Mouse (Mus musculus): ENCODE measurements around the gene Padi3.

Gene Padi3

DNA sequence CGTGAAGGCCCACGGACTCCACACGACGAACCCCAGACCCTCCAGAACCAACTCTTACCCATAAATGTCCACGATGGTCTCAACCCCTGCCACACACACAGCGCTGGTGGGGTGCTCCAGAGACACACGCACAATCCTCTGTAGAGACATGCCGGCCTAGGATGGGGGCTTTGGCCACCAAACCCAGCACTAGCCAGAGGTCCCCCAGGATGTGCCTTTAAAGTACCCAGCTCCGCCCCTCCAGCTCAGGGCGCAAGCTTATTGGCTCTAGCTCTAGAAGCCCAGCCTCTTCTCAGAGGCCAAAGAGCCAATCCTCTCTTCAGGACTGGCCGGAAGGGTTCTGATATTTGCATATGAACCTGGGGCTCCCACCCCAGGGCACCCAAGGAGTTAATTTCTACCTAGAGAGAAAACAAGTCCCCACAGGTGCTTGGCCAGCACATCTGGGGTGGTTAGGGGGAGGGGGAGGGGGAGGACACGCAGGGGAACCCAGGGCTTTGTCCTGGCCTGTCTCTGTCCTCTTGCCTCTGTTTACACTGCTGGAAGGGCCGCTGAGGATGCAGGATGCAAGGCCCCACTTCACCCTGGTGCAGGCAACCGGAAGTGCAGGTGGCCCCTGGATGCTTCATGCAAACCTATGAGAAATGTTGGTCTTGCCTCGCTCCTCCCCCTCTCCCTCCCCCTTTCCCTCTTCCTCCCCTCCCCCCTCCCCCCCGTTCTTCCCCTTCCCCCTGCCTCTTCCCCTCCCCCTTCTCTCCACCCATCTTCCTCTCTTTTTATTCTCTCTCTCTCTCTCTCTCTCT, at the start of gene Padi3:
TSS of gene Padi3 (minus strand) at position 191 of the 803 bp plus-strand sequence.
- ChIA-PET CTCF (interaction anchor here in 2 of 4 experiments (0.6 to 1.4 kb wide), 9 partner anchors 9 to 1952 kb away, joined by 3 to 9 read pairs (median 4); partner anchors contain the start of gene Kazn (in 1 of the 2)), POLR2A (interaction anchor here in 3 of 4 experiments (0.6 to 2.2 kb wide), 10 partner anchors 10 to 238 kb away, joined by 3 to 9 read pairs (median 4); no protein-coding TSS in a partner anchor)

- ChIA-PET POLR2A (interaction anchor here in 2 of 4 experiments (0.9 to 1.5 kb wide), 4 partner anchors 15 to 43 kb away, joined by 3 to 4 read pairs (median 4); no protein-coding TSS in a partner anchor), CTCF (no interaction called here)
These were observed 48.8 kb upstream of the Padi3 start for GRCm38 (mm10) chr4:140859291-140859690.

DNA sequence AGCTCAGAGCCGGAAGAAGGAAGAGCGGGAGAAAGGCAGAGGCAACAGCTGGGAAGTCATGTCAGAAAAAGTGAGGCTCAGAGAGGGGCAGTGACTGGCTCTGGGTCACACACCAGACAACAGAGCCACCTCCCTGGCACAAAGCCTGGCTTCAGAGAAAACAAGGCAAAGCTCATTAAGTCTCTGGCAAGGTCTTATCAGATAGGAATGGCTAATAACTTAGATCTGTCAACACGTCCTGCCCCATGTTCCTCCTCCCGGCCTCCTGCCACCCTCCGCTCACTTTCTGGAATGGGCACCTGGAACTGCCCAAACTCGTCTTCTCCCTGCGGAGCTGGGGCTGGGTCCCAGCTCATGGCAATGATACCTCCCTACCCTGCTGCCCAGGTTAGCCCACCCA, 47.4 kb upstream of the Padi3 start:
- ChIA-PET POLR2A (interaction anchor here in 1 of 4 experiments (1.1 to 1.2 kb wide), 2 partner anchors 9 to 110 kb away, joined by 3 to 4 read pairs; no protein-coding TSS in a partner anchor), CTCF (no interaction called here)

GRCm38 (mm10) chr4:140857041-140857440, 46.6 kb upstream of the Padi3 start:
- CTCF ChIA-PET = no interaction called here
- POLR2A ChIA-PET = no interaction called here

- ChIA-PET POLR2A (no interaction called here), CTCF (interaction anchor here in 2 of 4 experiments (0.5 to 1.0 kb wide), 2 partner anchors 27 to 673 kb away, joined by 3 read pairs; no protein-coding TSS in a partner anchor)
These were observed 44.7 kb upstream of the Padi3 start for GRCm38 (mm10) chr4:140855151-140855550.

DNA sequence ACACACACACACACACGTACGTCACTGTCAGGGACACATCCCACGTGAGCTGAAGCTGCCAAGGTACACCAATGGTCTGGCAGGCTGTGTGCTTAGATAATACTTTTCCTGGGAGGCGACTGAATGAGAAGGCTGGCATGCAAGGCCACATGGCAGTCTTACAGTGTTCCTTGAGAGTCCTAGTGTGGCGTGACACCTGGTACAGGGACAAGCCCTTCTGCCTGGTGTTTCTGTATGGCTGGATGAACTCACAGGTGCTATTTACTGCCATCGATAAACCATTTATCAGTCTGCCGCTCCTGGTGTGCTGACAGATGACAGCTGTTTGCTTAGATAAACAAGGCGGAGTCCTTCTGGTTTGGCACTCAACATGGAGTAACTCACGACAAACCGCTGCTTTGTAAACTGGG, 44.0 kb upstream of the Padi3 start:
- ChIA-PET CTCF (interaction anchor here in 2 of 4 experiments (0.6 to 1.2 kb wide), 3 partner anchors 28 to 1106 kb away, joined by 3 read pairs; no protein-coding TSS in a partner anchor), POLR2A (no interaction called here)

DNA sequence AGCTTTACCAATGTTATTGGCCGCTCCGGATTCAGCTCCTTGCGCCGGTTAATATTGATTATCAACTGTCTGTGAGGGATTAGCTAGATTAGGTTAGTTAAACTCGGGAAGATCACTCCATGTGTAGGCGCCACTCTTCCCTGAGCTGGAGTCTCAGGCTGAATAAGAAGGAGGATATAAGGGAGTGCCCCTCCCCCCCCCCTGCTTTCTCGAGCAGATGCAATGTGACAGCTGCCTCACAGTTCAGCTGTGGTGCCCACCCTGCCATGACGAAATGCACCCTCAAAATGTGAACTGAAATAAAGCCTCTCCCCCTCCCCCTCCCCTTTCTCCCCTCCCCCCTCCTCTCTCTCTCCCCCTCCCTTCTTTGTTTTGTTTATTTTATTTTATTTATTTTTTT, 43.2 kb upstream of the Padi3 start:
- CTCF ChIA-PET = interaction anchor here in 1 of 4 experiments (1.2 kb wide), 1 partner anchor 49 kb away, joined by 3 read pairs; no protein-coding TSS in a partner anchor
- POLR2A ChIA-PET = interaction anchor here in 2 of 4 experiments (0.5 to 1.3 kb wide), 6 partner anchors 11 to 62 kb away, joined by 3 to 5 read pairs (median 4); no protein-coding TSS in a partner anchor

DNA sequence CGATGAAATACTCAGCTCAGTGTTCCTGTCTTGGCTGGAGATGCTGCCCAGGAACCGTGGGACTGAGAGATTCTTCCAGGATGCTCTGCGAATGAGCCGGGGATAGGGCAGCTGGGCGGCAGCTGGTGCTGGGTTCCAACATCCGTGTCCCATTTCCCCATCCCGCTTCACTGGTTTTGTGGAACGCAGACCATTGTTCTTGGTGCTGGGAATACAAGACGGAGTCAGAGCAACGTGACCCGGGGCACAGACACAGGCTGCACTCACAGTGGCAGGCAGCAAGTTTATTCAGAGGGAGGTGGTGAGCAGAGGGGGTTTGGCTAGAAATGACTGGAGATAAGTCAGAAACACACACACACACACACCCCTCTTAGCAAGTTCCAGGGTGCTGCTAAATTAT, 38.9 kb upstream of the Padi3 start:
- ChIA-PET CTCF (interaction anchor here in 1 of 4 experiments (0.7 kb wide), 1 partner anchor 27 kb away, joined by 3 read pairs; no protein-coding TSS in a partner anchor), POLR2A (interaction anchor here in 2 of 4 experiments (0.7 to 1.2 kb wide), 2 partner anchors 13 to 127 kb away, joined by 4 read pairs; no protein-coding TSS in a partner anchor)

DNA sequence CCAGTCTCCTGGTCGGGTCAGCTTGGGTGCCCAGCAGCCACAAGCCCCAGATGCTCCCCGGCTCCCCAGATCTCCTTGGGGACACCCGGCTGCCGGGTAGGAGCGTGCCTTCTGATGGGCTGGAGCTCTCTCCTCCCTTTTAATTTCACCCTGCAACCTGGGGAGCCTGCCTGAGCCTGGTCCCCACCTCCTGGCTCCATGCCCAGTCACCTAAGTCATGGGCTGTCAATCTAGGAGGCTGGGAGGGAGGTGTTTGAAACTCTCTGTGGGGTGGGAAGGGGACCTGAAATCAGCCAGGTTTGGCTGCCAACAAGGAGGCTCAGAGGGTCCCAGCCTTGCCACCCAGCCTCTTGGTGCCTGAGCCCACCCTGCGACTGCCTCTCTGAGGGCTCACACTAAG, 35.2 kb upstream of the Padi3 start, which contains the start of gene Padi1:
TSS of gene Padi1 (minus strand) at position 113 of the 400 bp plus-strand sequence.
- ChIA-PET CTCF (interaction anchor here in 1 of 4 experiments (1.4 kb wide), 1 partner anchor 195 kb away, joined by 3 read pairs; no protein-coding TSS in a partner anchor), POLR2A (interaction anchor here in 2 of 4 experiments (0.5 to 1.6 kb wide), 3 partner anchors 10 to 667 kb away, joined by 4 to 6 read pairs (median 4); no protein-coding TSS in a partner anchor)

- ChIA-PET CTCF (interaction anchor here in 1 of 4 experiments (1.4 kb wide), 1 partner anchor 196 kb away, joined by 3 read pairs; no protein-coding TSS in a partner anchor), POLR2A (interaction anchor here in 2 of 4 experiments (0.5 to 1.6 kb wide), 3 partner anchors 9 to 666 kb away, joined by 4 to 6 read pairs (median 4); no protein-coding TSS in a partner anchor)
These were observed 34.5 kb upstream of the Padi3 start for GRCm38 (mm10) chr4:140844991-140845390.

DNA sequence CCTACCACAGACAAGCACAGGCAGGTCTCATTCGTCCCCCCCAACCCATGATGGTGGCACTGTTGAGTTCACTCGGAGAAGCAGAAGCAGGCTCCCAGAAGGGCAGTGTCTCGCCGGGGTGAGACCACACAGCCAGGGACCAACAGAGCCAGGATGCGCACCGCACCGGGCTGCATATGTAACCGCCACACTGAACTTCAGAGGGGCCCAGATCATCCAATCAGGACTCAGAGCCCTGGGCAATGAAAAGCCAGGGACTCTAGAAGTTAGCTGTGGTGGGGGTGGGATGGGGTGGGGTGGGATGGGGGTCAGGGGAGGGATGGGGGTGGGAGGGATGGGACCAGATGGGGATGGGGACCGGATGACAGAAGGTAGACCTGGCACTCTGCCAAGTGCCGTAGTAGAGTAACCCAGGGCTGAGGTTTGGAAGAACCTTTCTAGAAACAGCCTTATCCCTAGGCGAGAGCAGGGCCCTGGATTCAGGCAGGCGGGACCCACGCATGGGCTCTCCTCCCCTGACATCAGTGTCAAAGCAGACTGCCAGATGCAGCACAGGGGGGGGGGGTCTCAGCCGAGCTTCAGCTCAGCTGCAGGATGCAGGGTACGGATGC, 33.3 kb upstream of the Padi3 start:
- ChIA-PET POLR2A (interaction anchor here in 1 of 4 experiments (1.6 kb wide), 1 partner anchor 16 kb away, joined by 4 read pairs; no protein-coding TSS in a partner anchor), CTCF (interaction anchor here in 2 of 4 experiments (0.6 to 1.2 kb wide), 2 partner anchors 66 to 76 kb away, joined by 3 read pairs; no protein-coding TSS in a partner anchor)

DNA sequence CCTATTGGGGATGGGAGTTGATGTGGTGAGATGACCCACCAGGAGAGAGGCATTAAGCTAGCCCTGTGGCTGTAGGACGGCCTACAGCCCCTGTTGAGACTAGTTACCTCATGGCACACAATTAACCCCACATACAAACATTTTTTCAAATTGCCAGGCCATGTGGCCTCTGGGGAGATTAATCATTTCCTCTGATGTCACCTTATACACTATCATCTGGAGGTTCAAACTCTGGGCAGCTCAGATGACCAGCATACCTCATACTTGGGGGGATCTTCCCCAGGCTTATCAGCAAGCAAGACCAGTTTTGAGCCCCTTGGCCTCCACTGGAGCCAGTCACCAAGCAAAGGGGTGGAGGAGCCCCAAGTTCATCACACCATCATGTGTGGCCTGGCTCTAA, 32.5 kb upstream of the Padi3 start:
- ChIA-PET POLR2A (interaction anchor here in 2 of 4 experiments (0.9 to 1.0 kb wide), 2 partner anchors 17 to 18 kb away, joined by 3 read pairs; no protein-coding TSS in a partner anchor), CTCF (interaction anchor here in 1 of 4 experiments (1.2 kb wide), 1 partner anchor 67 kb away, joined by 3 read pairs; no protein-coding TSS in a partner anchor)

GRCm38 (mm10) chr4:140837879-140838278, 27.4 kb upstream of the Padi3 start:
- CTCF ChIA-PET = interaction anchor here in 1 of 4 experiments (0.5 kb wide), 1 partner anchor 142 kb away, joined by 4 read pairs; no protein-coding TSS in a partner anchor
- POLR2A ChIA-PET = interaction anchor here in 3 of 4 experiments (0.5 to 1.9 kb wide), 10 partner anchors 12 to 620 kb away, joined by 3 to 5 read pairs (median 4); no protein-coding TSS in a partner anchor

DNA sequence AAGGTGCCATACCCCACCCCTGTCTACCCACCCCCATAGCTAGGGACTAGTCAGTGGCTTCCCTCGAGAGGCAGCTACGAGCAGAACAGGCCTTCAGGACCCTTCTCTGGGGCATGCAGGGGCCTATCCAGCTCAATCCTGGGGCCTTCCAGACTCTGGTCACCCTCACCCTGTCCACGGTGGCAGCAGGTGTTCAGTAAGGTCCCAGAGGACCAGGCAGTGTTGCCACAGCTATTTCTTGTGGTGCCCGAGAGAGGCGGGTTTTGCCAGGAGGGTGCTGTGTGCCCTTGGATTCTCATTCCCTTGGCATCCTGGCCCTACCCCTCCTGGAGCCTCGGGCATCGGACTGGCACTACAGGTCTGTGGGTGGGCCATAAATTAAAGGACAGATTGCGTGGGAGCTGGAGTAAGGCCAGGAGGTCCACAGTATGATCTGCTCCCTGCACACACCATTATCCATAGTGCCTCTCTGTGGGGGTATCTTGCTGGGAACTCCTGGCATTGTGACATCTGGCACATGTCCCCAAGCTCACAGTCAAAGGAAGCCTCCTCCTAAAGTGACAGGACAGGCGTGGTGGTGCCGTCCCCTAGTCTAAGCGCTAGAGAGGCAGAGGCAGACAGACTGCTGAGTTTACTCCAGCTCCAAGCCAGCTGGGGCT, 25.9 kb upstream of the Padi3 start:
- CTCF ChIA-PET = interaction anchor here in 3 of 4 experiments (0.5 to 1.5 kb wide), 9 partner anchors 11 to 1168 kb away, joined by 3 to 7 read pairs (median 3); no protein-coding TSS in a partner anchor

GRCm38 (mm10) chr4:140835682-140836081, 25.2 kb upstream of the Padi3 start:
- POLR2A ChIA-PET = interaction anchor here in 3 of 4 experiments (0.7 to 2.1 kb wide), 20 partner anchors 9 to 263 kb away, joined by 3 to 10 read pairs (median 4); partner anchors contain the start of gene Padi1 (in 1 of the 3)
- CTCF ChIA-PET = interaction anchor here (0.5 to 1.5 kb wide), 7 partner anchors 10 to 1167 kb away, joined by 3 to 7 read pairs (median 3); no protein-coding TSS in a partner anchor

More for the DNA sequence above, 25.9 kb upstream of the Padi3 start:
- POLR2A ChIA-PET = interaction anchor here in 3 of 4 experiments (0.8 to 2.1 kb wide), 16 partner anchors 9 to 86 kb away, joined by 3 to 10 read pairs (median 4); partner anchors contain the start of gene Padi1 (in 1 of the 3)

- ChIA-PET CTCF (interaction anchor here in 3 of 4 experiments (0.5 to 1.5 kb wide), 4 partner anchors 9 to 449 kb away, joined by 3 to 11 read pairs (median 4); no protein-coding TSS in a partner anchor), POLR2A (interaction anchor here in 2 of 4 experiments (0.6 to 1.9 kb wide), 6 partner anchors 8 to 241 kb away, joined by 3 to 10 read pairs (median 6); no protein-coding TSS in a partner anchor)
These were observed 24.0 kb upstream of the Padi3 start for GRCm38 (mm10) chr4:140834327-140834934.

GRCm38 (mm10) chr4:140832821-140833220, 22.4 kb upstream of the Padi3 start:
- ChIA-PET CTCF (interaction anchor here in 1 of 4 experiments (1.5 kb wide), 1 partner anchor 18 kb away, joined by 5 read pairs; no protein-coding TSS in a partner anchor), POLR2A (interaction anchor here in 1 of 4 experiments (0.5 to 1.7 kb wide), 3 partner anchors 19 to 458 kb away, joined by 3 to 4 read pairs (median 3); no protein-coding TSS in a partner anchor)

Measured in embryonic stem cell, embryonic (primary cell).